Mouse (Mus musculus): Measurements from ENCODE around the gene Arhgap32.
"Not testable (repeated sequence)": the region's sequence is repeated elsewhere in the genome, so short reads cannot be mapped to it uniquely, and the experiment has no call there.

Arhgap32 gene

DNA sequence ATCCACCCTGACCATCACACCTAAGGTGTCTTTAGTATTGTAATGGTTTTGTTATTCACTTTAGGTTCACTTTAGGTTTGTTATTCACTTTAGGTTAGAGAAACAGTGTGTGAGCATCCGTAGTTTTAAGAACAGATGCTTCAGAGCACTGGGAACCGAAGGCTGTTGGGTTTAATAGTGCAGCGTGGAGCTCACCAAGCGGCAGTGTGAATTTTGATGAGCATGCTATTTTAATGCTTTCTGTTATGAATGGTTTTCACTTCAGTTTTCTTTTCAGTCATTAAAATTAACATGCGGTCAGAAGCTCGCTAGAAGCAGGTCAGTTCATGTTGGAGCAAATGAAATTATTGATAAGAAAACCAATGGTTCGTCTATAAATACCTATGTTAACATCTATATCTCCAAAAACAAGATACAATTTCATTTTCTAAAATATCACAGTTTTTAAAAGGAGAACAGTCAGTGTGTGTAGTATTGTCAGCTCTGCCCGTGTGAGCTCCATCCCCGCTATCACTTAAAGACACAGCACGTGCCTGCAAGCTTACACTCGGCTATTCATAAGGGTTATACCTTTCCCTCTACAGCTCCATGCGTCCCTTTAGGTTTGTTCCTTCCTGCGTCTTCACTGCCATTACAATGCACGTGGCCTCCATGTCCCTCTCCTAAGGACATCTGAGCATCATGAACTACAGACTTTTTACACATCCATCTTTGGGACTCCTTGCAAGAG, 21.9 kb downstream of the Arhgap32 start:
- DNase-seq (ENCODE audit: low spot score), result no peak

DNA sequence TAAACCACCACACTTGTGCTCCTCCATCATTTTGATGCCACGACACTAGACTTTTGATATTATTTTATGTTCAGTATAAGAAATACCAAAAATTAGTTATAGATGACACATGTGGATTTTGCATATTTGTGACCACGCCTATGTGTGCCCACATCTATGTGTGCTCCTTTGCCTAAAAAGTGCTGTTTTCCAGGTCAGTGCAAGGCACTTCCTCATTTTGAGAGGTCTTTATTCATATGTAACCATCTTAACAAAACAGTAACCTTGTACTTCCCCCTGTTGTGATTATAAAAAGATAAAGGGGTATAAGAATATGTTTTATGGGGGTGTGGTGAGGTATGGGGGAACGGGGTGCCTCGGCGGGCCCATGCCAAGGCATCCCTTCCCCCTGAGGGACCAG, 22.7 kb downstream of the Arhgap32 start:
- no peak for DNase-seq (ENCODE audit: low spot score)

DNA sequence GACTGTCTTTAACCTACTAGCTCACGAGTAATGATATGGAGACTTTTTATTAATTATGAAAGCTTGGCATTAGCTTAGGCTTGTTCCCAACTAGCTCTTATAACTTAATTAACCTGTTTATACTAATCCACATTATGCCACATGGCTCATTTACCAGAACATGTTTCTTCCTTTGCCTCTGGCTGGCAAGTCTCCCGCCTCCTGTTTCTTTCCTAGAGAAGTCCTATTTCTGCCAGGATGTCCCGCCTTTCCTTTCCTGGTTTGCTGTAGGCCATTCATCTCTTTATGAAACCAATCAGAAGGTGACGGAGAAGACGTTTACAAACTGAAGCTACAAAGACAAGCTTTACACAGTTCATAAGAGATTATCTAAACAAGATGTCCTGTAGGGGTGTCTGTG, 23.7 kb downstream of the Arhgap32 start:
- no peak for DNase-seq (ENCODE audit: low spot score)

DNA sequence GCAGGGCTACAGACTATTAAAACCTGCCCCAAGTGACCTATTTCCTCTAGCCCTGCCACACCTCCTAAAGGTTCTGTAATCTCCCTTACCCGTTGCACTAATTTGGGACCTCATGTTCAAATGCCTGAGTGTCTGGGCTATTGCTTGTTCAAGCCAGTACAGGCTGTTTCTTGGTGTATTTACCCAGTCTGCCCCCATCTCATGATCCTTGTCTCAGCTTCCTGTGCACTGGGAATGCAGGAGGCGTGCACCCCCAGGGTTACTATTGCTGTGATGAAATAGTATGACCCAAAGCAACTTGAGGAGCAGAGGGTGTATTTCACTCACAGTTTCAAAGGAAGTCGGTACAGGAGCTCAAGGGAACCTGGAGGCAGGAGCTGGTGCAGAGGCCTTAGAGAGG, 26.9 kb downstream of the Arhgap32 start:
- no peak for DNase-seq (ENCODE audit: low spot score)

DNA sequence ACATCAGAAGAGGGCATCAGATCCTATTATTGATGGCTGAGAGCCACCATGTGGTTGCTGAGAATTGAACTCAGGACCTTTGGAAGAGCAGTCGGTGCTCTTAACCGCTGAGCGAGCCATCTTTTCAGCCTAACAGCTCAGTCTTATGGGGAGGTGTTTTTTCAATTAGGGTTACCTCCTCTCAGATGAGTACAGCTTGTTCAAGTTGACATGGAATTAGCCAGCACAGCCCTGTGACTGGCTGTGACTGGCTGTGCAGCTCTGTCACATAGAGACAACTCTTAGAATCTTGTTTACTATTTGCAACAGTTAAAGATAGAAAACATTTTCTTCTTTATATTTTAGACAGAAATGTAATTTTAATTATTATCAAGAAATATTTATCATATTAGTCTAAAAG, 27.5 kb downstream of the Arhgap32 start:
- no peak for DNase-seq (ENCODE audit: low spot score)

DNA sequence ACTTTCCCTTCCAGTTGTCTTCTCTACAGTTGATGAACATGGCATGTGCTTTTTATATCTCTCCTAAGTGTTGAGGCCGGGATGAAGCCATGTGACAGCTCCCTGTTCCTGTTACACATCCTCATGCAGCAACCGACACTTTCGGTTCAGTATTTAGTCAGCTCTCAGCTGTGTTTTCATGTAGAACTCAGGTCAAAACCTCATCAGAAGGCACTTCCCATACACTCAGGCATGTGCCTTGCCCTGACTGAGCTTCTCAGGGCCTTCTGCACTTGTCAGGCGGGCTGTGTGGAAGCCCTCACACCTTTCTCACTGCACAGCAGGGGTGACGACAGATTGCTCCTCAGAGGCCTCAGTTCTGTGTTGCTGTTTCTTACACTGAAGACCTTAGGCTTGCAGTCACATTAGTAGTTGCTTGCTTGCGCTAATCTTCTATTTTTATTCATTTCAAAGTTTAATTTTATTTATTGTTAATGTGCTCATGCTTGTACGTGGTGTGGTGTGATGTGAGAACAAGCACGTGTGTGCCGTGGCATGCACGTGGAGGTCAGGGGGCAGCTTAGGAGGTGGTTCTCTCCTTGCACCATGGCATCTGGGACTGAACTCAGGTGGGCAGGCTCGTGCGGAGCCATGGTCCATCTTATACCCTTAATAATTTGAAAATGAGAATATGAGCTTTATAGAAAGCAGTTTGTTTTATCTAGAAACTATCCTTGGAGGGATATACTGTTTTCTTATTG, 30.5 kb downstream of the Arhgap32 start:
- DNase-seq (ENCODE audit: low spot score), result no peak

DNA sequence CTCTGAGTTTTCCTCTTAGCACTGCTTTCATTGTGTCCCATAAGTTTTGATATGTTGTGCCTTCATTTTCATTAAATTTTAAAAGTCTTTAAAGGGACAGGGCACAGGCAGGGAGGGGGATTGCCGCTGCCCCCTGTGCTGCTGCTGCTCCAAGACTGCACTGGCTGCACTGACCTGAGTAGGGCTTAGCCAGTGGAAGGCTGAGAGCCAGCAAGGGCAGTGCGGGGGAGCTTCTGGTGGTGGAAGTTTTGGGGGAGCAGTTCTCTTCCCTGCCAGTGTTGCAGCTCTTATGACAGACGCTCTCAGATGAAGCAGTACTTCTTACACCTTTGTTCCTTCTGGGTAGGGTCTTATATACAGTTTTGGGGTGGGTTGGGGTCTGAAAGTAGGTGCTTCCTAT, 33.3 kb downstream of the Arhgap32 start:
- peak; percentile 18 for DNase-seq (ENCODE audit: low spot score)

DNA sequence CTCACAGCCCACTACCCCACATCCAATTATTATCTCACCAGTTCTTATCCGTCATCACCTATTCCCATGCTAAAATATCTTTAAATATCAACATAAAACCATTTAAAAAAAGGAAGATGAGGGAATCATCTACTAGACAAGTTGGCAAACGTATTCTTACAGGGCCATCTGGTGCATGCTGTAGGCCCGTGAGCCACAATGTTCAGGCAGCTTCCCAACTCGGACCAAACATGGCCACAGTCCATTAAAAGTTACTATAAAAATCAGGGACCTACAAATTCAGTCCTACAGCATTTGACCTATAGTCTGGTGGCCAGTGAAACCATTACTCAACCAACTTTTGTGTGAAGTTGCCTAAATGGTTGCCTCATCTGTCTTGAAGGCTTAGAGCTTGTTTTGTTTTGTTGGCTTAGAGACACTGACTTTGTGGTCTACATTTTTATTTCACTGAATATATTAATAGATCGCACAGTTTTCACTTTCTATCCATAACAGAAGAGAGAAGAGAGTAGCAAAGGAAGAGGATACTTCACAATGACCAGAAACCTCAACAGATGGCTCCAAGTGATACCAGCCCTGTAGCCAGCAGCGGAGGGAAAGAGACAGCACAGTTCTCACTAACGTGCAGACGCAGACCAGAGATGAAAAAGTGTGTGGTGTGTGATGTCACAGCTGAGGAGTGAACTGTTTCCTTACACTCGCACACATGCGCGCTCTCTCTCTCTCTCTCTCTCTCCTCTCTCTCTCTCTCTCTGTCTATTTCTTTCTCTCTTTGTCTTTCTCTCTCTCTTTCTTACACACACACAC, 34.1 kb downstream of the Arhgap32 start:
- no peak for DNase-seq (ENCODE audit: low spot score)

DNA sequence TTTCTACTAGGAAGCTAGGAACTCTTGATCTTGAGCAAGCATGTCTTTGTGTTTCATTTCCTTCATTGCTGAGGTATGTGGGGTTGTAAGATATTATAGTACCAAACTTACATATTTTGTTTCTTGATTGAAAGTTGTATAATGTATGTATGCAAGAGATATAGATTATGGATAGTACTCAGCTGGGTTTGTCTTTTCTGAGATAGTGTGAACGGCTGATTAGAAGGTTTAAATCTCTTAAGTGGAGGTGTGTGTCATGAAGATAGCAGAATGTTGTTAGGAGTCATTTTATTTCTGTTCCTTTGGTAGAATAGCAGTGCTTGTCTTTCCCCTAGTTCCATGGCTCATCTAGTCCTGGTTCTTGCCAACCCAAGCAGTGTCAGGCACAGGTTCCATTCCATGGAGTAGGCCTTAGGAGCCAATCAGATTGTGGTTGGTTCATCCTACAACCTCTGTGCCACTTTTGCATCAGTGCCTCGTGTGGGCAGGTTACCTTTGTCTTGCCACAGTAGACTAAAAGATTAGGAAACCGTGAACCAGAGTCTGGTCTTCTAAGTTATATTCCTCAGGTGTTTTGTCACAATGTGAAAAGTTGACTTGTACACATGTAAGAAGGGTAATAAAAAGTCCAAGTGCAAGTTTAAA, 38.9 kb downstream of the Arhgap32 start:
- DNase-seq (ENCODE audit: low spot score), result no peak

DNA sequence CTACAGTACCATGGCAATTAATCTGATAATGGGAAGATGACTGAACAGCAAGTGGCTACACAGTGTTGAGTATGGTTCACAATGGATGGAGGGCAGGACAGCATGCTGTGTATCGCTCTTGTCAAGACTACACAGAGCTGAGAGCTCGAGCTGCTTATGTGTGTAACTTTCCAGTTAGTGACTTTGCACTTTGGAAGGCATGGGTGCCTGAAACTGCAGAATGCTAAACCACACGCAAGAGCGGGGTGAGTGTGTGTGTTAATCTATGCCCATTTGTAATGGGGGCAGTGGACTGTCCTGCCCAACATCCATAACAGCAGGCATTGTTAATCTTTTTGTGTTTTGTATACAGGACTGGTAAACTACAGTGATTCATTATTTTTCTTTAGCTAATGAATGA, 40.8 kb downstream of the Arhgap32 start:
- no peak for DNase-seq (ENCODE audit: low spot score)

DNA sequence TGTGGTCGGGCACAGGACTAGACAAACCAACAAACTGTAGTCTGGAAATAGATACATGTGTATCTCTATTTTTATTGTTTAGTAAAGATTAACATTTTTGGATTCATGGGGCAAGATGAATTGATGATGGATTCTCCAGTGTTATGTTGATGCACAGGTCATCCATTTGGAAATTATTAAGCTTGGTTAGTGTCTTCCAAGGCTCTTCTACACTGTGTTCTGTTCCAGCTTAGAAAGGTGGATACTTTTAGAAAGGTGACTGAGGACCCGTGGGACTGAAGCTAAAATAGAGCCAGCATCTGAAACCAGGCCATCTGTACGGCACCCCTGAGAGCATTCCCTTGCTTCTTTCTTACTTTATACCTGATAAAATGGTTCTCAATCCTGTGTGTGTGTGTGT, 41.3 kb downstream of the Arhgap32 start:
- DNase-seq (ENCODE audit: low spot score), result no peak

DNA sequence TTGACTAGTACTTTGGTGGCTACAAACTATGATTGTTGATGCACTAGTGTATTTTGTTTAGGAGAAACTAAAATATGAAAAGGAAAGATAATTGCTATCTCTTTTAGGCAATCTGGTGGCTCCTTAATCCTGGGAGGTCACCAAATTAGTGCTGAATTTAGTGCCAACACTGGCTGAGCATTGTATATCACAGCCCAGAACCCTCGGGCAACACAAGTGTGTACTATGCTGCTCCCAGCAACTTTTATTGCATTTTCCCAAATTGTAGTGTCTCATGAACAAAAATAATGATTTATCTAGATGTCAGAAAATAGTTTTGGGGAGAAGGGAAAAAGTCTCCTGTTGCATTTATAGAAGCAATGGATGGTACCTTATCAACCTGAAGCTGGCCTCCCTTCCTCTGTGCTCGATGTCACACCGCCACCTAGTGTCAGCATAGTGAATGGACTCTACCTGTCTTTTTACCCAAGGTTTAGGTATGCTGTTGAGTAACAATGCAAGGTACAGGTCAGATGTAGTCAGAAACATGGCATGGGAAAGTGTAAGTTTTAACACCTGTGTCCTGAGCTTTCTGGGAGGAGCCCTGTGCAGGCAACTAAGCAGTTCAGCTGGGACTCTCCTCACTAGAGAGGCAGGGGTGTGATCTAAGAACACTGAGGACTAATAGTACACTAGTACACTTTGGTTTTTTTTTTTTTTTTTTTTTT, 43.1 kb downstream of the Arhgap32 start:
- DNase-seq (ENCODE audit: low spot score), result peak; percentile 60

DNA sequence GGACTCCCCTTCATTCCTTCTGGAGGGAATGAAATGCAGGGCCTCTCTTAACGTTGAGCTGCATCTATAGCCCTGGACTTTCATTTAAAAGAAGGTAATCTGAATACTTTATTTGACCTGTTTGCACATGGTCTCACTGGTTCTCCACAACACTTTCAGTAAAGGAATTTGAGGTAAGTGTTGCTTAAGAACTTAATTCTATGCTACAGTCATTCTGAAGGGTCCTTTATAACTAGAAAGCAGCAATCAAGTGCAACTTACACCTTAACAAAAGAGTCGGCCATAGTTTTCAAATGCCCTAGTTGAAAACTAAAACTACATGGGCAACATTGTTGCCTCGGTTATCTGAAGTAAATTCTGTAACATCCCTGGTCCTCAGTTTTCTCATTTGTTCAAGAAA, 43.8 kb downstream of the Arhgap32 start:
- no peak for DNase-seq (ENCODE audit: low spot score)

DNA sequence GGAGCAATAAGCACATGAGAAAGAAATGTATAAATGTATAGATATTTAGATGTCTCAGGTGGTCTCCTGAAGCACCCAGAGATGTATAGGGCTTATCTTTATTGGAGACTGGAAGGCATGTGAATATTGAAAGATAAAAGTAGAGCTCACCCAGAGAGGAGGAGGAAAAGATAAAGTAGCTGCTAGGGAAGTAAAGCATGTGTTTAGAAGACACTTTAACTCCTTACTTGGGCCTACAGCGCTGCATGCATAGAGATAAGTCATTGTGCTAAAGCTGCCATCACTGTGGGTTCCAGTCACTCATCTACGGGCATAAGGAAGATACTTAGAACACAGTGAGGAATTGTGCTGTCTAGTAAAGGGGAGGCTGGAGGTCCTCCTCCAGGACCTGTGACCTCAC, 46.9 kb downstream of the Arhgap32 start:
- DNase-seq (ENCODE audit: low spot score), result no peak

DNA sequence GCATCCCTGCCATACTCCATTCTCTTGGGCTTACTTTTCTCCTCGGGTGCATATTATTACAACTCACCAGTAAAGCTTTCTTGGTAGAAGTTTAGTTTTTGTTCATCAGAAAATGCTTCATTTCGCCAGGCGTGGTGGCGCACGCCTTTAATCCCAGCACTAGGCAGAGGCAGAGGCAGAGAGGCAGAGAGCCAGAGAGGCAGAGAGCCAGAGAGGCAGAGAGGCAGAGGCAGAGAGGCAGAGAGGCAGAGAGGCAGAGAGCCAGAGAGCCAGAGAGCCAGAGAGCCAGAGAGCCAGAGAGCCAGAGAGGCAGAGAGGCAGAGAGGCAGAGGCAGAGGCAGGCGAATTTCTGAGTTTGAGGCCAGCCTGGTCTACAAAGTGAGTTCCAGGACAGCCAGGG, 47.9 kb downstream of the Arhgap32 start:
- not testable (repeated sequence) for DNase-seq (ENCODE audit: low spot score)

DNA sequence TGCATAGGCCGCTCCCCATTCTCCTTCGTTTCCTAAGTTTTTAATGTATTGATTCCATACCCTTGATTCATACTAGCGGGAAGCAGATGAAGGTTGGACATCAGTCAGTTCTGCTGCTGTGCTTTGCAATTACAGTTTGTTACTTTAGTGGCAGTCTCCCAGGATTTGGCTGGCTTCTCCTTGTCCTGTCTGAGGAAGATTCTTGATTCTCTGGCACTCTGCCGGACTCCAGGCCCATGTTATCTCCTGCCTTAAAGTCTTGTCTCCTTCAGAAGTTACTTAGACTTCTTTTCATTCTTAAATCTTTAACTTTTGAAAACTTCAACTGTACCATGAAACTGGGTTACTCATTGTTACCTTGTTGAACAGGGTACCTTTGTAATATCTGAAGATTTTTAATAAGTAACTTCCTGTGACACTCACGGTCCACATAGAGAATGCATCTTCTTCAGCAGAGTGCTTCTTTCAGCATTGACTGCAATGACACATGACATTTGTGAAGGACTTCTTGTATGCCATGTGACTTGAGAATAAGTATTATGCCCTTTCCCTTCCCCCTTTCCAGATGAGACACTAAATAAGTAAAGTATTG, 52.7 kb downstream of the Arhgap32 start:
- DNase-seq (ENCODE audit: low spot score), result no peak

DNA sequence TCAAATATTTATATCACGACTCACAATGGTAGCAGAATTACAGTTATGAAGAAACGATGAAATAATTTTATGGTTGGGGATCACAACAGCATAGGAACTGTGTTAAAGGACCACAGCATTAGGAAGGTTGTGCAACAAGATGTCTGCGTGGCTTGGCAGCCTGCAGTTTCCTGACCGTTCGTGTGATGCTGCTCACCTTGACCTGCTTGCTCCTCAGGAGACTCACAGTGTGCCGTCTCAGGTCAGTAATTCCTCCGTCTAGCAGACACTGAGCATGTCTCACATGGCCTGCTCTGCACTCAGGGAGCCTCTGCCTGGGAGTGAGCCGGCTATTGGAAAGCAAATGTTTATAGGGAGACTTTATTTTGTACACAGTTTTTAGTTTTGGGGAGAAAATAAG, 54.8 kb downstream of the Arhgap32 start:
- DNase-seq (ENCODE audit: low spot score), result no peak

DNA sequence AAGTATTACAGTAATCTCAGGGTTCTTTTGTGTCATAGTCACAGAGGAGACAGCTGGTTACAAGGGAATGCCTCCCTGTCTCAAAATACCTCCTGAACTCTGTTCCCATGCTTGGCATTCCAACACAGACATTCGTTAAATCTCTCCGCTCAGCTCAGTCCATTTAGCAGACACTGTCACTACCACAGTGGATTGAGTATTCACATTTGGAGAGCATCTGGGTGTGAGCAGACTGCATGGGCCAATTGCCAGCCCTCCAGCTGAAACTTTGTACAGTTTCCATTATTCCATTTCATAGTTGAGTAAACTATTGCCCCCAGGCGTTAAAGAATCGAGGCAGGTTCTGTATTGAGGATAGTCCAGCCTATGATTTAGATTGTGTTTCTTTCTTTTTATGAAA, 60.7 kb downstream of the Arhgap32 start:
- DNase-seq (ENCODE audit: low spot score), result no peak

DNA sequence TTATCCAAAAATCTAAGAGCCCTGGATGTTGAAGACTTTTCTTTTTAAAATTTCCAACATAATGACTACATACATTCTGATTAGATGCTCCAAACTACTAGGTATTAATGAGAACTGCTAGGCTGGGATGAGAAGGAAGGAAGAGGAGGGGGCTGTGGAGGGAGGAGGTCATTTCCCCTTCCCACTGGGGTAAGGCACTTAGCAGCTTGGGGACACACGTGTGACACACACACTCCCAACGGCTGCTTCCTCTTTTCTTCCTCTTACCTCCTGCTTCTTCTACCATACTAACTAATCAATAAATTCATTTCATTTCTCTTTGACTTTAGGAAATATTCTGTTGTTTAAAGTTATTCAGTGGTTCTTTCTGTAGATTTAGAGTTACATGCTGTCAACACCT, 65.2 kb downstream of the Arhgap32 start:
- DNase-seq (ENCODE audit: low spot score), result no peak

DNA sequence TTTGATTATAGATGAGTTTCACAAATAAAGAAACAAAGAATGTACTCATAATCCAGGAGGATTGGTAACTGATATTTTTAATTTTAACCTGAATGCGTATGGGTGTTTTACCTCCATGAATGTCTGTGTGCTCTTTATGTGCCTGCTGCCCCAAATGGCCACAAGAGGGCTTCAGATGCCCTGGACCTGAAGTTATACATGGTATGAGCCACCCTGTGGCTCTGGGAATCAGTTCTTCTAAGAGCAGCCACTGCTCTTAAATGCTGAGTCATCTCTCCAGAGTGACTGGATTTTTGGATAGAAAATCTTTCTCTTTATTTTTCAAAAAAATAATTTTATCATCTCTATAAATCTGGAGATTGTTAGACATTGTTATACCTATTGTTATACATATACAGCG, 70.6 kb downstream of the Arhgap32 start:
- no peak for DNase-seq (ENCODE audit: low spot score)

DNA sequence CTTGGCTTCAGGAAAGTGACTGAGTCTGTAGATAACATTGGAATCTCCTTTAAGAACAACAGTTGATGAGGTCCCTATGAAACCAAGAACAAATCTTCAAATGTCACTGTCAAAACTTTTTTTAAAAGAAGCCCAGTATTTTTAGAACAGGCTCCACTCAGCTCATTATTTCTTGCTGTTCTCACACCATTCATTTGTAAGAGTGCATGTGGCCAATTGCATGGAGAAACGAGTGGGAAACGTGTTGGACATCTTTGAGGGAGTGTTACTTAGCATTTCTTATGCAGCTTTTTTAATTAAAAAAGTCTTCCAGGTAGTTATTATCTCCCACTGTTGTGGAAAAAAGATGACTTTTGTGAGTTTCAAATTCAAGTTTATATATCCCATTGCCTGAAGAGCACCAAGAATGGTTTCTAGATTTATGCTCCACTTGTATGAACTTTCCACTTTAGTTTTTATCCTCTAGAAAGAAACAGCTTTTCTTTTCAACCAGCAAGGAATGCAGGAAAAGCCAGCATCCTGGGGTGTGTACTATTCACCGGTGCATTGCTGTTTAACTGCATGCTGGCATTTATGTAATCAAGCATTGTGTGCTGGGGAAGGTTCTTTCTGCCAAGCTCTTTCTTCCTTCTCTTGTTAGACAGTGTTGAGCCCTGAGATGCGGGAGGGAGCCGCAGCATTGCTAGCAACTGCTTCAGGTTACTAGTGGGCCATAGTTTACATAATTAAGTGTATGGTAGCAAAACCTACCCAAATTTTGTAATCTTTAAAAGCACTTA, 76.5 kb downstream of the Arhgap32 start:
- no peak for DNase-seq (ENCODE audit: low spot score)

All from ovary, postnatal 36 days (tissue).